Mouse (Mus musculus): ENCODE data around the gene Zfp866. TPM values are rescaled to one million over a fixed set of nuclear protein-coding genes. Genes with fewer than 3 reads are reported as not detected.

Zfp866 gene
- 7.4 and 8.5 TPM in 2 replicates for polyA plus RNA-seq (2015; fragmentation: Nextera tagmentation; extraction: Ambion mirVana)

- ATAC-seq (ENCODE audit: insufficient read depth), result peak; percentile 95
- peak within 1 kb of the TSS; percentile 99 for H3K27ac ChIP-seq (replicated peaks)
- H3K4me3 ChIP-seq (replicated peaks), result peak within 1 kb of the TSS; percentile 93
- H3K27me3 ChIP-seq, result no peaks in the 10 kb centered on the region
- H3K9ac ChIP-seq, result peak within 1 kb of the TSS; percentile 87
- peaks cover 41% of the 10 kb centered on the region for H3K4me1 ChIP-seq (replicated peaks)
- H3K4me2 ChIP-seq, result peak within 1 kb of the TSS; percentile 85
- H3K36me3 ChIP-seq (replicated peaks), result peaks cover 28% of the 10 kb centered on the region
- H3K9me3 ChIP-seq (replicated peaks), result no peaks in the 10 kb centered on the region
- WGBS (ENCODE audit: insufficient replicate concordance), result under 1% methylated on average over 38 of the region's 38 CpGs
Measured at GRCm38 (mm10) chr8:69790773-69791367, at the start of gene Zfp866, which contains the start of gene Atp13a1. Zfp866 (minus strand) TSS chr8:69791178. Atp13a1 (plus strand) TSS chr8:69791163.

GRCm38 (mm10) chr8:69837057-69837682 is 46.2 kb upstream of the Zfp866 start:
- H3K9me3 ChIP-seq (replicated peaks), result no peaks in the 10 kb centered on the region
- H3K4me2 ChIP-seq, result no peak overlapping the region
- H3K27ac ChIP-seq (replicated peaks), result no peak overlapping the region
- WGBS (ENCODE audit: insufficient replicate concordance), result 56% methylated on average over 8 of the region's 8 CpGs
- ATAC-seq (ENCODE audit: insufficient read depth), result no peak
- no peaks in the 10 kb centered on the region for H3K36me3 ChIP-seq (replicated peaks)
- no peak overlapping the region for H3K9ac ChIP-seq
- H3K4me1 ChIP-seq (replicated peaks), result peaks cover 13% of the 10 kb centered on the region
- H3K27me3 ChIP-seq, result no peaks in the 10 kb centered on the region; the same call in 1 of the 2 replicates
- no peak overlapping the region for H3K4me3 ChIP-seq (replicated peaks)

GRCm38 (mm10) chr8:69832298-69832853 is 41.4 kb upstream of the Zfp866 start, which contains the start of gene Pbx4:
Pbx4 (plus strand) TSS chr8:69832491.
- Histone ChIP-seq H3K4me1 (replicated peaks) (peaks cover 19% of the 10 kb centered on the region), H3K9ac (peak within 1 kb of the TSS; percentile 70), H3K27me3 (no peaks in the 10 kb centered on the region; the same call in 1 of the 2 replicates), H3K9me3 (replicated peaks) (no peaks in the 10 kb centered on the region), H3K27ac (replicated peaks) (peak within 1 kb of the TSS; percentile 53; the same call in 1 of the 2 replicates), H3K4me2 (peak within 1 kb of the TSS; percentile 96), H3K4me3 (replicated peaks) (peak within 1 kb of the TSS; percentile 69), H3K36me3 (replicated peaks) (no peaks in the 10 kb centered on the region)
- under 1% methylated on average over 38 of the region's 38 CpGs for WGBS (ENCODE audit: insufficient replicate concordance)
- ATAC-seq (ENCODE audit: insufficient read depth), result peak; percentile 90

- no peak for ATAC-seq (ENCODE audit: insufficient read depth)
- H3K27ac ChIP-seq (replicated peaks), result no peak overlapping the region
- no peak overlapping the region for H3K4me2 ChIP-seq
- H3K4me1 ChIP-seq (replicated peaks), result peaks cover 13% of the 10 kb centered on the region
- no peak overlapping the region for H3K9ac ChIP-seq
- H3K9me3 ChIP-seq (replicated peaks), result no peaks in the 10 kb centered on the region
- H3K36me3 ChIP-seq (replicated peaks), result no peaks in the 10 kb centered on the region
- H3K4me3 ChIP-seq (replicated peaks), result no peak overlapping the region
- H3K27me3 ChIP-seq, result peaks cover 9% of the 10 kb centered on the region; the same call in 1 of the 2 replicates
- WGBS (ENCODE audit: insufficient replicate concordance), result 82% methylated on average over 12 of the region's 12 CpGs
Measured at GRCm38 (mm10) chr8:69826371-69826770, 35.4 kb upstream of the Zfp866 start.

GRCm38 (mm10) chr8:69822386-69823191 is 31.6 kb upstream of the Zfp866 start, which contains the start of gene Lpar2:
Lpar2 (plus strand) TSS chr8:69822429.
- WGBS (ENCODE audit: insufficient replicate concordance), result 3% methylated on average over 32 of the region's 35 CpGs

GRCm38 (mm10) chr8:69821971-69822385 is 31.0 kb upstream of the Zfp866 start:
- Histone ChIP-seq H3K9me3 (replicated peaks) (no peaks in the 10 kb centered on the region), H3K27me3 (peaks cover 9% of the 10 kb centered on the region; the same call in 1 of the 2 replicates), H3K4me3 (replicated peaks) (peak overlapping the region; percentile 53), H3K9ac (peak overlapping the region; percentile 39; the same call in 1 of the 2 replicates), H3K27ac (replicated peaks) (no peak overlapping the region), H3K36me3 (replicated peaks) (peaks cover 6% of the 10 kb centered on the region), H3K4me2 (peak overlapping the region; percentile 79), H3K4me1 (replicated peaks) (peaks cover 13% of the 10 kb centered on the region)
- under 1% methylated on average over 20 of the region's 22 CpGs for WGBS (ENCODE audit: insufficient replicate concordance)
- no peak for ATAC-seq (ENCODE audit: insufficient read depth)

More at GRCm38 (mm10) chr8:69822386-69823191, 31.6 kb upstream of the Zfp866 start, which contains the start of gene Lpar2:
- Histone ChIP-seq H3K9ac (peak within 1 kb of the TSS; percentile 39; the same call in 1 of the 2 replicates), H3K27ac (replicated peaks) (no peak within 1 kb of the TSS), H3K4me3 (replicated peaks) (peak within 1 kb of the TSS; percentile 53), H3K4me2 (peak within 1 kb of the TSS; percentile 79), H3K9me3 (replicated peaks) (no peaks in the 10 kb centered on the region), H3K27me3 (peaks cover 9% of the 10 kb centered on the region; the same call in 1 of the 2 replicates), H3K36me3 (replicated peaks) (peaks cover 6% of the 10 kb centered on the region), H3K4me1 (replicated peaks) (peaks cover 13% of the 10 kb centered on the region)
- peak; percentile 63 for ATAC-seq (ENCODE audit: insufficient read depth)

- H3K36me3 ChIP-seq (replicated peaks), result peaks cover 8% of the 10 kb centered on the region
- no peaks in the 10 kb centered on the region for H3K9me3 ChIP-seq (replicated peaks)
- no peak overlapping the region for H3K4me3 ChIP-seq (replicated peaks)
- no peak for ATAC-seq (ENCODE audit: insufficient read depth)
- H3K27me3 ChIP-seq, result peaks cover 9% of the 10 kb centered on the region; the same call in 1 of the 2 replicates
- WGBS (ENCODE audit: insufficient replicate concordance), result 72% methylated on average over 9 of the region's 9 CpGs
- H3K9ac ChIP-seq, result no peak overlapping the region
- no peak overlapping the region for H3K4me2 ChIP-seq
- H3K27ac ChIP-seq (replicated peaks), result no peak overlapping the region
- H3K4me1 ChIP-seq (replicated peaks), result peaks cover 13% of the 10 kb centered on the region
Measured at GRCm38 (mm10) chr8:69820466-69820865, 29.5 kb upstream of the Zfp866 start.

GRCm38 (mm10) chr8:69815396-69815795 is 24.4 kb upstream of the Zfp866 start:
- no peak overlapping the region for H3K4me3 ChIP-seq (replicated peaks)
- no peaks in the 10 kb centered on the region for H3K27me3 ChIP-seq
- H3K9ac ChIP-seq, result no peak overlapping the region
- no peak overlapping the region for H3K27ac ChIP-seq (replicated peaks)
- H3K4me2 ChIP-seq, result no peak overlapping the region
- ATAC-seq (ENCODE audit: insufficient read depth), result no peak
- H3K9me3 ChIP-seq (replicated peaks), result no peaks in the 10 kb centered on the region
- peaks cover 29% of the 10 kb centered on the region for H3K36me3 ChIP-seq (replicated peaks)
- 75% methylated on average over 4 of the region's 4 CpGs for WGBS (ENCODE audit: insufficient replicate concordance)
- H3K4me1 ChIP-seq (replicated peaks), result no peaks in the 10 kb centered on the region

- no peak for ATAC-seq (ENCODE audit: insufficient read depth)
- peaks cover 29% of the 10 kb centered on the region for H3K36me3 ChIP-seq (replicated peaks)
- H3K9ac ChIP-seq, result no peak overlapping the region
- no peaks in the 10 kb centered on the region for H3K4me1 ChIP-seq (replicated peaks)
- no peak overlapping the region for H3K27ac ChIP-seq (replicated peaks)
- no peaks in the 10 kb centered on the region for H3K27me3 ChIP-seq
- no peaks in the 10 kb centered on the region for H3K9me3 ChIP-seq (replicated peaks)
- H3K4me2 ChIP-seq, result no peak overlapping the region
- 65% methylated on average over 2 of the region's 2 CpGs for WGBS (ENCODE audit: insufficient replicate concordance)
- no peak overlapping the region for H3K4me3 ChIP-seq (replicated peaks)
Measured at GRCm38 (mm10) chr8:69814881-69815280, 23.9 kb upstream of the Zfp866 start.

GRCm38 (mm10) chr8:69809820-69810219 is 18.8 kb upstream of the Zfp866 start:
- H3K27me3 ChIP-seq, result no peaks in the 10 kb centered on the region
- H3K4me1 ChIP-seq (replicated peaks), result peaks cover 19% of the 10 kb centered on the region
- H3K9me3 ChIP-seq (replicated peaks), result no peaks in the 10 kb centered on the region
- H3K4me2 ChIP-seq, result peak overlapping the region; percentile 87
- WGBS (ENCODE audit: insufficient replicate concordance), result 40% methylated on average over 3 of the region's 3 CpGs
- H3K4me3 ChIP-seq (replicated peaks), result no peak overlapping the region
- no peak for ATAC-seq (ENCODE audit: insufficient read depth)
- H3K36me3 ChIP-seq (replicated peaks), result peaks cover 49% of the 10 kb centered on the region
- H3K9ac ChIP-seq, result no peak overlapping the region
- no peak overlapping the region for H3K27ac ChIP-seq (replicated peaks)

Data from liver, embryonic 15.5 days (tissue).